Mouse (Mus musculus) heart, embryonic 15.5 days (tissue): Measurements from ENCODE around the gene Ccer2. TPM values are rescaled to one million over a fixed set of nuclear protein-coding genes. Genes with fewer than 3 reads are reported as not detected.
A peak's percentile ranks its signal among the peaks of the same experiment; 100 is the strongest.

Experiments
- ATAC-seq: fragments of 200-750 bp; cut with Nextera tagmentation; replicated peaks from 2 replicates; pipeline ENCODE4 v1.8.0; 2017; ENCODE audit warnings: low read depth, moderate TSS enrichment; ENCODE audit not compliant: insufficient number of reproducible peaks, insufficient read depth, low FRiP score
- H3K27ac ChIP-seq: fragments of 300-500 bp; sonication (generic); 2 replicates; pipeline ENCODE4 v1.5.1; 2015; ENCODE audit warnings: mild to moderate bottlenecking, inconsistent platforms
- H3K27me3 ChIP-seq: fragments of 300-500 bp; sonication (generic); 2 replicates; pipeline ENCODE4 v1.6.1; 2015; ENCODE audit warnings: inconsistent platforms
- H3K36me3 ChIP-seq: fragments of 300-500 bp; sonication (generic); 2 replicates; pipeline ENCODE4 v1.6.1; 2015; ENCODE audit warnings: mild to moderate bottlenecking, inconsistent platforms
- H3K4me1 ChIP-seq: fragments of 300-500 bp; sonication (generic); replicated peaks from 2 replicates; pipeline ENCODE4 v1.6.1; 2015; ENCODE audit warnings: inconsistent platforms
- H3K4me2 ChIP-seq: fragments of 300-500 bp; sonication (generic); 2 replicates; pipeline ENCODE4 v1.6.1; 2015; ENCODE audit warnings: inconsistent platforms, mild to moderate bottlenecking, moderate library complexity
- H3K4me3 ChIP-seq: fragments of 300-500 bp; sonication (generic); 2 replicates; pipeline ENCODE4 v1.5.1; 2015; ENCODE audit warnings: mild to moderate bottlenecking, inconsistent platforms
- H3K9ac ChIP-seq: fragments of 300-500 bp; sonication (generic); 2 replicates; pipeline ENCODE4 v1.6.1; 2015; ENCODE audit warnings: mild to moderate bottlenecking, inconsistent platforms
- H3K9me3 ChIP-seq: fragments of 300-500 bp; sonication (generic); replicated peaks from 2 replicates; pipeline ENCODE4 v1.6.1; 2016; ENCODE audit warnings: inconsistent platforms
- whole genome bisulfite sequencing: fragments of 180-500 bp; shearing (Covaris S2); methylation state at CpG from one replicate; pipeline ENCODE4 v1.1.7; 2015; ENCODE audit warnings: mixed read lengths; 5-methylcytosine and 5-hydroxymethylcytosine counted together
- polyA plus RNA-seq: library from polyadenylated mRNA; unstranded; fragments of >200 nt; fragmentation: Nextera tagmentation; extraction: Ambion mirVana; gene quantifications from 2 replicates; pipeline ENCODE4 v1.2.1, GENCODE M21; 2015

Gene Ccer2
- polyA plus RNA-seq, 1 experiment from 2014 or later: not detected

DNA sequence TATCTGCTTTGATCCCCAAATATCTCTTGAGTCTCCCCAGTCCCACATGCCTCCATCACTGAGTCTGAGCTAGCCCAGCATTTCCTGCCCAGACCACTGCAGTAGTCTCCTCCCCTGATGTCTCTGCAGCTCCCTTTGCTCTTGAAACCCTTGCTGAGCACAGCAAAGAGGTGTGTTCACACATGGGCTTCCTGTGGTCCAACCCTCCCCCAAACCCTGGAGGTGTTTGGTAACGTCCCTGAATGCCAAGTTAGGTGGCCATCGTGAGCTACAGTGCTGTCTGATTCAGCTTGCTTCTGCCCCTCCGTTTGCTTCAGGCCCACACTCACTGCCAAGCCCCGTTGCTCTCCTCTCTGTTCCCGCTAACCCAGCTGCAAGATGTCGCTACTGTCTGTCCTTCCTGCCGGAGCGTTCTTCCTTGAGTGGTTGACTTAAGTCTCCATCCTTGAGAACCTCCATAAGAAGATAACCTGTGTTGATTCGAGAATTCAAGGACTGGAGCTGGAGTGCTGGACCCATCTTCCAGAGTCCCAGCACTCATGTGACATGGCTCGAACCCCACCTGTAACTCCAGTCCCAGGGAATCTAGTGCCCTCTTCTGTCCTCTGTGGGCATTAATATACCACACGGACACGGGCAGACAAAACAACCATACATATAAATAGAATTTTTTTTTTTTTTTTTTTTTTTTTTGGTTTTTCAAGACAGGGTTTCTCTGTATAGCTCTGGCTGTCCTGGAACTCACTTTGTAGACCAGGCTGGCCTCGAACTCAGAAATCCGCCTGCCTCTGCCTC is 36.6 kb downstream of the Ccer2 start:
- no peaks in the 10 kb centered on the region for H3K9me3 ChIP-seq
- no peak overlapping the region for H3K27ac ChIP-seq
- H3K27me3 ChIP-seq: no peaks in the 10 kb centered on the region
- no peak for ATAC-seq
- H3K36me3 ChIP-seq: 0 out of 2 replicates have a peak, but pooled peaks cover under 1% of the 10 kb centered on the region
- H3K4me2 ChIP-seq: no peak overlapping the region
- H3K4me1 ChIP-seq: peaks cover 7% of the 10 kb centered on the region
- 65% methylated on average over 13 of the region's 14 CpGs for WGBS
- no peak overlapping the region for H3K4me3 ChIP-seq
- H3K9ac ChIP-seq: no peak overlapping the region

DNA sequence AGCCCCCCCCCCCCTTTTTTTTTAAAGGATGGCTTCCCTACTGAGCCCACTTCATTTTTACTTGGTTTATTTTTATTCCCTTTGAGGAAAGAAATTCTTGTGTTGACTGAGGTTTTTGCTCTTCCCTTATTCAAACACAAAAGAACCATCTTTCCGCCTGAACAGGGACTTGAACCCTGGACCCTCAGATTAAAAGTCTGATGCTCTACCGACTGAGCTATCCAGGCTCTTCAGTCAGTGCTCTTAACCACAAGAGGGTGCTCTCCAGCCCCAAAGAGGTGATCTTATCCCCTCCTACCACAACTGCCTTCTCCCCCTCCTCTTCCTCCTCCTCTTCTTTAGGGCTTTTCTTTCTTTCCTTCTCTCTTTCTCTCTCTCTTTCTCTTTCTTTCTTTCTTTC is 37.9 kb downstream of the Ccer2 start:
- no peak for ATAC-seq
- no peak overlapping the region for H3K9ac ChIP-seq
- H3K9me3 ChIP-seq: no peaks in the 10 kb centered on the region
- H3K27ac ChIP-seq: no peak overlapping the region
- peaks cover 7% of the 10 kb centered on the region for H3K4me1 ChIP-seq
- no peaks in the 10 kb centered on the region for H3K27me3 ChIP-seq
- H3K4me2 ChIP-seq: no peak overlapping the region
- 32% methylated on average over 2 of the region's 2 CpGs for WGBS
- no peaks in the 10 kb centered on the region for H3K36me3 ChIP-seq
- no peak overlapping the region for H3K4me3 ChIP-seq

DNA sequence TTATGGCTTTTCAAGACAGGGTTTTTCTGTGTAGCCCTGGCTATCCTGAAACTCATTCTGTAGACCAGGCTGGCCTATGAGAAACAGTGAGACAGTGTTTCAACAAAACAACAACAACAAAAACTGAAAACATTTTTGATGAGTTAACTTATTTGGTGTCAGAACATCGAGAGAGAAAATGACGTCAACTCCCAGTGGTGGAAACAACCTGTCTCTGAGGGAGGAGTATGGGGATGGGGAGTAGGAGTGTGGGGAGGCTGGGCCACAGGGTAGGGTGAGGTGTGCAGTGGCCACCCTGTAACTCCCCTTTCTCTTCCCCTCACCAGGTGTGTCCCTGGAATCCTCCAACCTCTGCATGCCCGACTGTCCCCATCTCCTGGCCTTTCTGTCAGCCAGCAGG is 38.5 kb downstream of the Ccer2 start:
- Histone ChIP-seq H3K4me2 (no peak overlapping the region), H3K9ac (no peak overlapping the region), H3K27me3 (no peaks in the 10 kb centered on the region), H3K4me1 (peaks cover 7% of the 10 kb centered on the region), H3K27ac (no peak overlapping the region), H3K9me3 (no peaks in the 10 kb centered on the region), H3K4me3 (no peak overlapping the region), H3K36me3 (no peaks in the 10 kb centered on the region)
- no peak for ATAC-seq
- 74% methylated on average over 3 of the region's 3 CpGs for WGBS

DNA sequence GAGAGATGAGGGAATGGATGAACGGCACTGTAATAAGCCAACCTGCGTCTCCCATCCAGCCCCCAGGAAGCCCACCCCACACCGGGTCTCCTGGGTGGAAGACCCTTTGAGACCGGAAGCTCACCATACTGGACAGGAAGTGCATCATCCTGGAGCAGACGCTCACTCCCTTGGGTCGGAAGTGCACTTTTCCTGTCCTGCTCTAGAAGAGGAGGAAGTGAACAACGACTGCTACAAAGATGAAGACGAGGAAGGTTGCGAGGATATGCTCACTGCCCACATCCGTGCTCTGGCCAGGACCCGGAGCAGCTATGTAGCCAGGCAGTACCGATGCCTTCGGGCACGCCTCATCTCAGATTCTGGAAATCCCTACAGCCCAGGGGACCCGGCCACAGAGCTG is 39.9 kb downstream of the Ccer2 start:
- Histone ChIP-seq H3K4me3 (peak overlapping the region; percentile 9), H3K9me3 (no peaks in the 10 kb centered on the region), H3K4me2 (peak overlapping the region; percentile 60), H3K27ac (peak overlapping the region; percentile 45), H3K36me3 (no peaks in the 10 kb centered on the region), H3K9ac (no peak overlapping the region), H3K27me3 (no peaks in the 10 kb centered on the region), H3K4me1 (peaks cover 7% of the 10 kb centered on the region)
- no peak for ATAC-seq
- 63% methylated on average over 15 of the region's 15 CpGs for WGBS

DNA sequence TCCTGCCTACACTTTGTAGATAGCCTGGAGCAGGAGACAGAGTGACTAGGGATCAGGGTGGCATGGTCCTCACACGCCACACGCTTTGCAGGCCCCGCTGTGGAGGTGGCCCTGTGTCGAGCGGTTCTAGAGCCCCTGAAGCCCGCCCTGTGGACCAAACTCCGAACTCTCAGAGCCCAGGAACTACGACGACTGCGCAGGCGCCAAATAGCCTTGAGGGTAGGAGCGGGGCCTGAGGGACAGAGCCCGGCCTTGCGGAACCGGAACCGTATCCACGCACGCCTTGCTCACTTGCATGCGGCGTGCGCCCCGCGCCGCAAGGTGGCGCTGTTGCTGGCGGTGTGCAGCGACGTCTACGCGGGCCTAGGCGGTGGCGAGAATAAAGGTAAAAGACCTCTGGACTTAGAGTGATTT is 40.6 kb downstream of the Ccer2 start:
- WGBS: 12% methylated on average over 32 of the region's 32 CpGs
- Histone ChIP-seq H3K9ac (peak overlapping the region; percentile 43), H3K4me1 (peaks cover 9% of the 10 kb centered on the region), H3K4me3 (peak overlapping the region; percentile 9), H3K27me3 (no peaks in the 10 kb centered on the region), H3K4me2 (peak overlapping the region; percentile 60), H3K9me3 (no peaks in the 10 kb centered on the region), H3K27ac (peak overlapping the region; percentile 45), H3K36me3 (no peaks in the 10 kb centered on the region)
- peak; percentile 38 for ATAC-seq

DNA sequence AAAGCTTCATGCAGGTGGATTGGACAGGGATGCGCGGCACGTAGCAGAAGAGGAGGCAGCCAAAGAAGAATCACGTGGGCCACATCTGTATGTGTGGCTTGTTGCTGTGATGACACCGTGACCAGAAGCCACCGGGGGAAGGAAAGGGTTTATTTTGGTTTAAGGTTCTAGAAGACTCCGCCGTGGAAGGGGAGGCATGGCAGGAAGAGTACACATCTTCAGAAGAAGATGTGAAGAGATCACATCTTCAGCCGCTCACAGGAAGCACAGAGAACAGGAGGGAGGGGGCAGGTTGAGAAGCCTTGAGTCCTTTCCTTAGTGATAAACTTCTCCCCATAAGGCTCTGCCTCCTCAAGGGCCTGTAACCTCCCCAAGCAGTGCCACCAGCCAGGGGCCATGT is 44.0 kb downstream of the Ccer2 start:
- Histone ChIP-seq H3K4me1 (peaks cover 35% of the 10 kb centered on the region), H3K27me3 (no peaks in the 10 kb centered on the region), H3K9me3 (no peaks in the 10 kb centered on the region), H3K27ac (no peak overlapping the region), H3K4me3 (no peak overlapping the region), H3K4me2 (no peak overlapping the region), H3K9ac (no peak overlapping the region), H3K36me3 (no peaks in the 10 kb centered on the region)
- ATAC-seq: no peak
- 88% methylated on average over 9 of the region's 9 CpGs for WGBS

DNA sequence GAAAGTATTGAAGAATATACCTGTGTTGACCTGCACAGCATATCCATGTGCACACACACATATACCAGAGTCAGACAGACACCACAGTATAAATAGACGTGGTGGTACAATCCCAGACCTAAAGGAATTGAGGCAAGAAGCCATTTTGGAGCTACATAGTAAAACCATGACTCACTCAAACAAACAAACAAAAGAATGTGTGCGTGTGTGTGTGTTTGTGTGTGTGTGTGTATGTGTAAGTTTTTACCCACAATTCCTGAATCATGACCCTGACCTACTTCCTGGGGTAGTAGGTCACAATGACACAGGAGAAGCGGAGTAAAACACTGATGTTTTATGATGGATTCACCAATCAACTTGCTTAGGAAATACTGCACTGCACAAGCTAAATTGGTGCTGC is 45.5 kb downstream of the Ccer2 start:
- H3K4me1 ChIP-seq: peaks cover 35% of the 10 kb centered on the region
- no peaks in the 10 kb centered on the region for H3K9me3 ChIP-seq
- no peak overlapping the region for H3K9ac ChIP-seq
- H3K27me3 ChIP-seq: no peaks in the 10 kb centered on the region
- 63% methylated on average over 3 of the region's 3 CpGs for WGBS
- no peak overlapping the region for H3K4me3 ChIP-seq
- H3K27ac ChIP-seq: peak overlapping the region; percentile 92
- no peak overlapping the region for H3K4me2 ChIP-seq
- H3K36me3 ChIP-seq: no peaks in the 10 kb centered on the region
- ATAC-seq: no peak

DNA sequence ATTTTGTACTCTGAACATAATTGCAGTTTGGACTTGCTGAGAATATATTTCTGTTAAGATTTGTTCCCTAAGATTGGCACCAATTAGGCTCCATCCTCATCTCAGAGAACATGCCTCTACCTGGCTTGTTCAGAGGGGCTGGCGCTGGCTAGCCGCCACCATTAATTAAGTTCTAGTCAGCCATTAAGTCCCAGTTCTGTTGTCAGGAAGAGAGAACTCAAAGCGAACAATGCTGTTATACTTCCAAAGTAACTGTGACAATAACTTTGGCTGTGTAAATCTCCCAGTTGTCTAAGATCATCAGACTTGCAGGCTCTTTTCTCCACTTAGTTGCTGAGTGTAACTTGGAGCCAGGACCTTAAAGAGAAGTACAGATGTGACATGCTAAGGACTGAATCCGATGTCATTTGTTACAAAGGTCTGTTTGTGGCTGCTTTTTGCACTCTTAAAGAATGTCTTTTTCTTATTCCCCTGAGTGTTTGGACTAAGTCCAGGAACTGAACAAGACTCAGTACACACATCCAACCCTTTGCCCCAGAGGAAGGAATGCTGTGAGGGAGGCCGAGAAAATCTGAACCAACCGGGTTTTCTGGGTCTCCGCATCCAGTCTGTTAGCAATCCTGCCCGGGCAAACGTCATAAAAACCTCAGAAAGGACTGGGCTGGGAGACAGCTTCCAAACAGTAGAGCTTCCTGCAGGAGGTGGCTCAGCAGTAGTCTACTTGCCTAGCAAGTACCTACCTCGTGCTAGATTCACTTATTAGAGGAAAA is 46.1 kb downstream of the Ccer2 start:
- Histone ChIP-seq H3K4me1 (peaks cover 29% of the 10 kb centered on the region), H3K36me3 (no peaks in the 10 kb centered on the region), H3K27me3 (no peaks in the 10 kb centered on the region), H3K4me3 (no peak overlapping the region; the same call in 1 of the 2 replicates), H3K27ac (peak overlapping the region; percentile 92), H3K9me3 (no peaks in the 10 kb centered on the region), H3K4me2 (peak overlapping the region; percentile 36), H3K9ac (0 out of 2 replicates have a peak overlapping the region, but pooled peaks have one; percentile 25)
- peak; percentile 45; the same call in 1 of the 2 replicates for ATAC-seq
- WGBS: 28% methylated on average over 10 of the region's 10 CpGs

DNA sequence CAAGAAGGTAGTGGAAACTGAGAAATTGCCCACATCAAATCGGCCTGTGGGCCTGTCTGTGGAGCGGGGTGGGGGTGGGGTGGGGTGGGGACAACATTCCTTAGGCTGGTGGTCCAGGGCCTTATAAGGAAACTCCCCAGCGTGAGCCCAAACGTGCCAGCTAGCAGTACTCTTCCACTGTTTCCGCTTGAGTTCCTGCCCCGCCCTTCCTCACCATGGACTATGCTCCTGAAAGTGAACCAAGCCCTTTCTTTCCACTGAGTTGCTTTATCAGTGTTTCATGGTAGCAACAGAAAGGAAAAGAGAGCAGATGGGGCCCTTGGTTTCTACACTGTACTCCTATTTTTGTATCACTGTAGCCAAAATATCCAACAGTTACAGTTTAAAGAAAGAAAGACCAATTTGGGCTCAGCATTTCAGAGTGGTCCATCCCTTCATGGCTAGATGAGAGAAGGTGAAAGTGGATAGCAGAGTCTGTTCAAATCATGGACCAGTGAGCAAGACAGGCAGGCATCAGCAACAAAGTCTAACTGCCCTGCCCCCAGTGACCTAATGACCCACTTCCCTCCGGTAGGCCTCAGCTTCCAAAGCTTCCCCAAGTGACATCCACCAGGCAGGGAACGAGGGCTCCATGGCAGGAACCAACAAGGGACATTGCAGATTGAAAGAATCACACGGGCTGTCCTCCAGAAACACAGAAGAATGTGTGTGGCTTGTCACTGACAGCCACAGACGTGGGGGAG is 47.0 kb downstream of the Ccer2 start:
- H3K9me3 ChIP-seq: no peaks in the 10 kb centered on the region
- H3K36me3 ChIP-seq: no peaks in the 10 kb centered on the region
- 14% methylated on average over 10 of the region's 10 CpGs for WGBS
- peak; percentile 77 for ATAC-seq
- H3K4me2 ChIP-seq: peak overlapping the region; percentile 36
- H3K4me3 ChIP-seq: no peak overlapping the region; the same call in 1 of the 2 replicates
- no peaks in the 10 kb centered on the region for H3K27me3 ChIP-seq
- H3K9ac ChIP-seq: no peak overlapping the region
- peak overlapping the region; percentile 92 for H3K27ac ChIP-seq
- peaks cover 34% of the 10 kb centered on the region for H3K4me1 ChIP-seq

DNA sequence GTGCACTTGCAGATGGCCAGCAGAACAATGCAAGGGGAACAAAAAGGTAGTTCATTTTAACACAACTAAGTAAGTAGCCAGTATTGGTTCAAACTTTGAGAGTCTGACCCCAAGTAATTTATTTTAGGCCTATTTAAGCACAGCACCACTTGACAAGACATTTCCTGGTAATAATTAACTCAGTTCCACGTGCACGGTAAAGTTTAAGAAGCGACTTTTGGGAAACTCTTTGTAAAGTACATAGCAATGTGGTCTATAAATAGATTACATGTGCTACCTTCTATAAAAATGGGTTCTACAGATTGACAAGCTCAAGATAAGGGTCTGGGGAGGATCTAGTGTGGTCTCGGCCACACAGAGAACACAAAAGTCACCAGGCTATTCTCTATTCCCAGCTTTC is 47.8 kb downstream of the Ccer2 start:
- Histone ChIP-seq H3K4me2 (no peak overlapping the region), H3K27ac (peak overlapping the region; percentile 92), H3K9me3 (no peaks in the 10 kb centered on the region), H3K4me3 (no peak overlapping the region), H3K4me1 (peaks cover 37% of the 10 kb centered on the region), H3K27me3 (no peaks in the 10 kb centered on the region), H3K9ac (no peak overlapping the region), H3K36me3 (no peaks in the 10 kb centered on the region)
- ATAC-seq: no peak
- WGBS: 29% methylated on average over 4 of the region's 4 CpGs

DNA sequence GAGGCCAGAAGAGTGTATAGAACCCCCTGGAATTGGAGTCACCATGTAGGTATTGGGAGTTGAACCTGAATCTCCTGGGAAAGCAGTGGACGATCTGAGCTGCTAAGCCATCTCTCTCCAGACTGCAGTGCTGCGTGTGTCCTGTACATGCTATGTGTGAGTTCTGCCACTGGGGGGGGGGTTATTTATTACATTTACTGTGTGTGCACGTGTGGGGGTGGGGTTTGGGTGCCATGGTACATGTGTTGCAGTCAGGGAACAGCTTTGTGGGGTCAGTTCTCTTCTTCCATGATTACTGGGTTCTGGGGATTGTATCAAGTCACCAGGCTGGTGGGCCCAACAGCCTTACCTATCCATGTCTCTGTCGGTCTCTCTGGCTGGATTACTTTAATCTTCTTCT is 50.9 kb downstream of the Ccer2 start:
- Histone ChIP-seq H3K4me1 (peaks cover 34% of the 10 kb centered on the region), H3K27me3 (no peaks in the 10 kb centered on the region), H3K9ac (no peak overlapping the region), H3K9me3 (no peaks in the 10 kb centered on the region), H3K4me2 (no peak overlapping the region), H3K4me3 (no peak overlapping the region), H3K27ac (no peak overlapping the region), H3K36me3 (no peaks in the 10 kb centered on the region)
- 73% methylated on average over 4 of the region's 4 CpGs for WGBS
- ATAC-seq: no peak
